Mouse (Mus musculus) forebrain, embryonic 12.5 days (tissue): Measurements from ENCODE around the gene Gm20604. TPM values are rescaled to one million over a fixed set of nuclear protein-coding genes. Genes with fewer than 3 reads are reported as not detected.
A peak's percentile ranks its signal among the peaks of the same experiment; 100 is the strongest.

Source experiments
- ATAC-seq: fragments of 200-750 bp; cut with Nextera tagmentation; 2 replicates; pipeline ENCODE4 v1.8.0; 2017; ENCODE audit warnings: moderate TSS enrichment; ENCODE audit not compliant: low FRiP score
- H3K27ac ChIP-seq: fragments of 300-500 bp; sonication (generic); 2 replicates; pipeline ENCODE4 v1.5.1; 2016; ENCODE audit warnings: mild to moderate bottlenecking
- H3K27me3 ChIP-seq: fragments of 300-500 bp; sonication (generic); 2 replicates; pipeline ENCODE4 v1.6.1; 2016; ENCODE audit warnings: mild to moderate bottlenecking
- H3K36me3 ChIP-seq: fragments of 300-500 bp; sonication (generic); replicated peaks from 2 replicates; pipeline ENCODE4 v1.6.1; 2016; ENCODE audit warnings: mild to moderate bottlenecking
- H3K4me1 ChIP-seq: fragments of 300-500 bp; sonication (generic); 2 replicates; pipeline ENCODE4 v1.6.1; 2016
- H3K4me2 ChIP-seq: fragments of 300-500 bp; sonication (generic); 2 replicates; pipeline ENCODE4 v1.6.1; 2016; ENCODE audit warnings: mild to moderate bottlenecking, moderate library complexity
- H3K4me3 ChIP-seq: fragments of 300-500 bp; sonication (generic); replicated peaks from 2 replicates; pipeline ENCODE4 v1.5.1; 2016; ENCODE audit warnings: mild to moderate bottlenecking
- H3K9ac ChIP-seq: fragments of 300-500 bp; sonication (generic); 2 replicates; pipeline ENCODE4 v1.6.1; 2016; ENCODE audit warnings: mild to moderate bottlenecking
- H3K9me3 ChIP-seq: fragments of 300-500 bp; sonication (generic); 2 replicates; pipeline ENCODE4 v1.6.1; 2016
- WGBS: fragments of 180-500 bp; shearing (Covaris S2); methylation state at CpG from one replicate; pipeline ENCODE4 v1.1.7; 2016; 5-methylcytosine and 5-hydroxymethylcytosine counted together
- polyA plus RNA-seq: library from polyadenylated mRNA; unstranded; fragments of >200 nt; fragmentation: Nextera tagmentation; extraction: Ambion mirVana; gene quantifications from 2 replicates; pipeline ENCODE4 v1.2.1, GENCODE M21; 2016

Gene Gm20604
- polyA plus RNA-seq, 1 experiment from 2014 or later = 32.4 TPM

DNA sequence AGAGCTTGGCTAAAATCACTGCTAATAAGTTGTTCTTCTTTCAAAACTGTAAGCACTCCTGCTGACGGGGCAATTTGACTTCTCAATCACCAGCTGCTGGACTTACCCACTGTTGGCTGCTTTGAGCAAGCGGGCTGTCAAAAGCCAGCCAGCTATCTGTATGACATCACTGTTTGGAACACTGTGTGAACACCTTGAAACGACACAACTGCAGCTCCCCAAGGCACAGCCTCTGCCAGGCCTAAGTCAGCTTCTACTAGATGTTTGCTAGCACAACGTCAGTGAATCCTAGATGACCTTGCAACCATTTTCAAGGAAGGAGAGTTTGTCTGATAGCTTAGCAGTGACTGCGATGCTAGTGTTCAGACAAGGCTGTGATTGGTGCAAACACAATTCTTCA is 19.4 kb downstream of the Gm20604 start:
- Histone ChIP-seq H3K4me3 (no peak overlapping the region), H3K4me2 (no peak overlapping the region), H3K36me3 (peaks cover 7% of the 10 kb centered on the region; the same call in 1 of the 2 replicates), H3K9me3 (no peaks in the 10 kb centered on the region), H3K27ac (no peak overlapping the region), H3K27me3 (no peaks in the 10 kb centered on the region), H3K4me1 (peaks cover 12% of the 10 kb centered on the region), H3K9ac (no peak overlapping the region)
- 74% methylated on average over 5 of the region's 5 CpGs for WGBS
- no peak for ATAC-seq

DNA sequence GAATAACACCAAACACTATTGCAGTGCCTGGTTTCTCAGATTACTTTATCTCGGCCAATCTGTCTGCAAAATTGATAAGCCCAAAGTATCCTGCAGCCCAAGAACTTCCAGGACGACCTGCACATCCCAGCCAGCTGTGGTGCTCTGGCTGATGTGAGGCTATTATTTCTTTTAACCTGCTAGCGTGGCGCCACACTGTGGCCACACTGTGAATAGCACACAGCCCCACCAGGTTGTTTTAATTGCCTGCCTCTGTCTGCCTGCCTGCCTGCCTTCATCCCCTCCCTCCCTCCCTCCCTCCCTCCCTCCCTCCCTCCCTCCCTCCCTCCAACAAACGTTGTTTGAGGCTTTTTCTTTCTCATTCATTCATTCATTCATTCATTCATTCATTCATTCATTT is 25.1 kb downstream of the Gm20604 start:
- Histone ChIP-seq H3K4me2 (no peak overlapping the region), H3K4me1 (peaks cover 23% of the 10 kb centered on the region), H3K27ac (no peak overlapping the region), H3K27me3 (no peaks in the 10 kb centered on the region), H3K9me3 (no peaks in the 10 kb centered on the region), H3K4me3 (no peak overlapping the region), H3K36me3 (no peaks in the 10 kb centered on the region), H3K9ac (no peak overlapping the region)
- no peak for ATAC-seq
- WGBS = 18% methylated on average over 5 of the region's 5 CpGs

DNA sequence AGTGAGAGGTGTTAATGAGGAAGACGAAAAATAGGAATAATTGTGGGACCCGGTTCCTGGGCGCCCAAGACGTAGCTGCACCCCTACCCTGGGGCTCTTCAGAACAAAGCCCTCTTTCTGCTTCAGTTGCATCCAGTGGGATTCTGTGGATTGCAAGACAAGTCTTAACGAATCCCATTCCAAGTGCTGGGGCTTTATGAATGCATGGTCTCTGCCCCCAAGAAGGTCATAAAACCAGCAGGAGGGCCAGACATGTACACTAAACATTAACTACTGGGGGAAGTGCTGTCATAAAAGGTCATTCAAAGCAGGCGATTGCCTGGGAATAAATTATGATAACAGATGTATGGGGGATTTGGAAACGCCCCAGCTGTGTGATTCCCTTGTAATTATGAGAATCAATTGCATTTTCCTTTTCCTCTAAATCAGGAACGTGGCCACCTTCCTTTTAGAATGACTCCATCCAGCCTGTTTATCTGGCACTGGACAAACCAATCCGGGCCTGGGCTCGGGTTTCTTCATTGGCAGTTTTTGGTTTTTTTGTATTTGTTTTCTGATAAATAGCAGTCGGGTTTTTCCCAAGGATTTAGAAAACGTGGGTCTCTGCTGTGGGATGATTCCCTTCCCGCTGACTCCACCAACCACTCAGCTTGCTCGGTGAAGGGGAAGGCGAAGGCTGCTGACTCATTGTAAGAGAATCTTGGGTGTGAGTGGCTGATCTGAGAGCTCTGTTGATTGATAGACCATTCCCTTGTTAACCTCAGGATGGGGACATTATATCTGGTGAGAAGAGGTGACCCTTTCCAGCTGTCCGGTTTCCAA is 27.5 kb downstream of the Gm20604 start:
- H3K36me3 ChIP-seq = no peaks in the 10 kb centered on the region
- H3K27me3 ChIP-seq = no peaks in the 10 kb centered on the region
- H3K9ac ChIP-seq = 0 out of 2 replicates have a peak overlapping the region, but pooled peaks have one; percentile 2
- H3K4me1 ChIP-seq = peaks cover 23% of the 10 kb centered on the region
- H3K9me3 ChIP-seq = no peaks in the 10 kb centered on the region
- H3K4me3 ChIP-seq = peak overlapping the region; percentile 15; the same call in 1 of the 2 replicates
- peak; percentile 71 for ATAC-seq
- peak overlapping the region; percentile 51 for H3K4me2 ChIP-seq
- peak overlapping the region; percentile 97 for H3K27ac ChIP-seq
- WGBS = 19% methylated on average over 16 of the region's 16 CpGs

DNA sequence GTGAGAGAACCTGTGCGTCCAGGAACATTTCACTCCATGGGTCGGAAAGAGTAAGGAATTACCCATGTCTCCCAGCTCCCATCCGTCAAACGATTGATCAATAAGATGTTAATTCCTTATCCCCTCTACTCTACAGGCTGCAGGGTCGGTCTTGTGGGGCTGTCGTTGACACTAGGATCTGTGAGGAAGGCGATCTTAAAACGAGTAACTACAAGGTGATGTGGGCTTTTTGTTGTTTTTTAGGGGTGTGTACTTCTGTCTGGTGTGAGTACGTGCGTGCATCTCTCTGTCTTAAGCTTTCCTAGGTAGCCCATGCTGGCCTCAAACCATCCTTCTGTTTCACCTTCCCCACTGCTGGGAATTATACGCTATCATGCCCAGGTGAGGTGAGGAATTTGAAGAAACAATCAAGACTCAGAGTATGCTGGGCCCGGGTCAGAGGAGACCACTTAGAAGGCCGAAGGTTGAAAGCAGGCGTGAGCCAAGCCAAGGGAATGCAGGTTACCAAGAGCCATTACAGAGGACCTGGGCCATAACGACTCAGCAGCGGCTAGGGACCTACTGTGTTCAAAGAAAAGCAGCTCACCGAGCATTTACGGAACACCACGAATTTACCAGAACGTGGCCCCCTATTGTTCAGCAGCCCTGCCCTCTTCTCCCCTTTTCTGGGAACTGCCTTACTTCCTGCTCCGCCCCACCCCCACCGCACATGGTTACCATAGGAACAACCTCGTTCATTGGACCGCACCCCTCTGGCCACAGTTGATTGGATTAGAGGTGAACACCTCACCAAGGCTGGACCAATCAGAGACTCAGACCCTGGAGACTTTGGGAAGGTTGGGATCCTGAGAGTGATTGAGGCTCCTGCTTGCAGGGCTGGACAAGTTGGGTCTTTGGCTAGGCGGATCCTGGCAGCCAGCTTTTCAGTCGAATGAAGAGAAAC is 28.3 kb downstream of the Gm20604 start:
- Histone ChIP-seq H3K4me1 (peaks cover 23% of the 10 kb centered on the region), H3K9ac (peak overlapping the region; percentile 12; the same call in 1 of the 2 replicates), H3K9me3 (no peaks in the 10 kb centered on the region), H3K36me3 (no peaks in the 10 kb centered on the region), H3K4me2 (peak overlapping the region; percentile 51), H3K4me3 (peak overlapping the region; percentile 24), H3K27ac (peak overlapping the region; percentile 97), H3K27me3 (no peaks in the 10 kb centered on the region)
- WGBS = 32% methylated on average over 26 of the region's 26 CpGs
- ATAC-seq = peak; percentile 99

DNA sequence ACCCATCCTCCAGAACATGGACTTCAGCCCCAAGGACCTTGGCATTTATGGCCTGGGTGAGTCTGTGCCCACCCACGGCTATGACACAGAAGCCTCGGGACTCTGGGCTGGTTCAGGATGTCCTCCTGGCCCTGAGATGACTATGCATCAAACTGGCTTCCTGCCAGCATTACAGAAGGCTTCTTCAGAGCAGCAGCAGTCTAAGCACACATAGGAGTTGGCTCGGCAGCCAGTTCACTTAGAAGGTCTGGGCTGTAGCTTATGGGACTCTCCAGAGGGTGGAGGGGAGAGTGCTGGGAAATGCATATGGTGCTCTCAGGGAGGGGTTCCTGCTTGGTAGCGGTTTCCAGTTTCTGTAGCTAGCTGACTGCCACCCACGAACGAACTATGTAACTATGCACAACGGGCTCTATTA is 32.7 kb downstream of the Gm20604 start:
- H3K36me3 ChIP-seq = no peaks in the 10 kb centered on the region
- no peak overlapping the region for H3K4me2 ChIP-seq
- no peak overlapping the region for H3K27ac ChIP-seq
- H3K4me3 ChIP-seq = no peak overlapping the region
- H3K27me3 ChIP-seq = no peaks in the 10 kb centered on the region
- no peak overlapping the region for H3K9ac ChIP-seq
- 75% methylated on average over 7 of the region's 7 CpGs for WGBS
- H3K4me1 ChIP-seq = peaks cover 11% of the 10 kb centered on the region
- no peaks in the 10 kb centered on the region for H3K9me3 ChIP-seq
- ATAC-seq = no peak

DNA sequence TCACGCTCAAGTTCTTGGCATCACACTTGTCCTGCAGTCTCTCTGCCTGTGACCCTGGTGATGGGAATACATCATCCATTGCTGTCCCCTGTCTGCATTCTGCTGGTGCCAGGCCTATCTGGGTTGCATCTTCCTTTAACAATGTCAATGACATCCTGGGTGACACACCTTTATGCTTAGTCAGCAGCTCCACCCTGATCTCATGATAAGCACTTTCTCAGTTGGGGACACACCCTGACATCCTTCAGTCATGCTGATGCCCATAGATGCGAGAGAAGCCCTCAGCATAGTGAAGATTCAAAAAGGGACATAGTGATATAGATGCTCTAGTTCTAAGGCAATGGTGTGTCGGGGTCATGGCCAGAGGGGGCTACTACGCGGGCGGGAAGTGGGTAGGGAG is 33.3 kb downstream of the Gm20604 start:
- 92% methylated on average over 6 of the region's 6 CpGs for WGBS
- ATAC-seq = no peak

DNA sequence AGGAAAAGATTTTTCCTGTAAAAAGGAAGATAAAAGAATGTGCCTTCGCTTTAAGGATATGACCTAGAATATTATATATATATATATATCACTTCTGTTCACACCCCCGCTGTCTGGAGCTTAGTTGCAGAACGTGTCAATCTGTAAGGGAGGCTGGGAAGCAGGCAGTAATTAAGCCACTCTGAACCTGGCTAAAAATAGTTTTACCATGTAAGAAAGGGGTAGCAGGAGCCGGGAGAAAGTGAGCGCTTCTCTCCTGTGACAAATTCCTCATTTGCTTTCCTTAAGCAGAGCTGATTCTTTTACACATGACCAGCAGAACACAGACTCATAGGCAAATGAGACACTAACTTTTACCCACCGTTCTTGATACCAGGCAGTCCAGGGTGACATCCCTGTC is 34.6 kb downstream of the Gm20604 start:
- no peaks in the 10 kb centered on the region for H3K27me3 ChIP-seq
- H3K4me1 ChIP-seq = no peaks in the 10 kb centered on the region
- H3K27ac ChIP-seq = no peak overlapping the region
- no peak for ATAC-seq
- H3K4me2 ChIP-seq = no peak overlapping the region
- no peaks in the 10 kb centered on the region for H3K9me3 ChIP-seq
- H3K9ac ChIP-seq = no peak overlapping the region
- no peaks in the 10 kb centered on the region for H3K36me3 ChIP-seq
- no peak overlapping the region for H3K4me3 ChIP-seq
- WGBS = 80% methylated on average over 6 of the region's 6 CpGs

More for the DNA sequence above, 33.3 kb downstream of the Gm20604 start:
- no peaks in the 10 kb centered on the region for H3K9me3 ChIP-seq
- no peak overlapping the region for H3K4me2 ChIP-seq
- H3K4me1 ChIP-seq = peaks cover 5% of the 10 kb centered on the region
- H3K27ac ChIP-seq = no peak overlapping the region
- H3K9ac ChIP-seq = no peak overlapping the region
- no peaks in the 10 kb centered on the region for H3K36me3 ChIP-seq
- H3K27me3 ChIP-seq = no peaks in the 10 kb centered on the region
- no peak overlapping the region for H3K4me3 ChIP-seq

DNA sequence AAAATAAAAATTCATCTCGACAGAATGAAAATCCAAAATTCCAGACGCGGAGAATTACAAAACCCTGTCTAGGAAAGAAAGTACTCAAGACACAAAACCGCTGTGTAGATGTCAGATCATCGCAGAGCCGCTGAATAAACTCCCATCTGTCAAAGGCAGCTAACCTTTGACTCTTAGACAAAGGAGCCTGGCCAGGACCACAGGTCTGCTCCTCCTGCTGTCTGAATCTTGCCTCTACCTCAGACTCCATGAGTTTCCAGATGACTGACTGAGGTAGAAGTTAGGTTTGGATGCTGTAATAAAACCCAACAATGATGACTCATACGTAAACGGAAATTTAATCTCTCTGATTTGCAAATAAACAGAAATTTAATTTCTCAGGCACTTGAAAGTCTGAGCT is 35.5 kb downstream of the Gm20604 start:
- Histone ChIP-seq H3K4me1 (no peaks in the 10 kb centered on the region), H3K4me3 (no peak overlapping the region), H3K4me2 (no peak overlapping the region), H3K27ac (no peak overlapping the region), H3K9ac (no peak overlapping the region), H3K9me3 (no peaks in the 10 kb centered on the region), H3K27me3 (no peaks in the 10 kb centered on the region), H3K36me3 (no peaks in the 10 kb centered on the region)
- no peak for ATAC-seq
- WGBS = 72% methylated on average over 8 of the region's 8 CpGs

DNA sequence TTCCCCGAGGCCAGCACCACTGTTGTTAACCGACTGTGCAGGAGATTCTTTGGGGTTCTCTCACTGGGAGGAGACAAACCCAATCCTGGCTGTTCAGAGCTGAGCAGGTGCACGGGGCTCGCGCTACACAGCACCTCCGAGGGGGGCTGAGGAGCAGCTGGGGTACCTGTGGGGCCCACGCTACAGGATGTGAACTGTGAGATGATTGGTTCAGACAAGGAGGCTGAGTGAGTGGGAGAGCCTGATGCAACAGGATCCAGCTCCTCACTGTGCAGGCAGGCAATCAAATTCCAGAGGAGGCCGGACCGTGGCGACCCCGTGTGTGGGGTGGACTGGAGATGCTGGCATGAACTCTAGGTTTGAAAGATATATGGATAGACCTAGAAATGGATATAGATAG is 36.0 kb downstream of the Gm20604 start:
- ATAC-seq = no peak
- no peaks in the 10 kb centered on the region for H3K36me3 ChIP-seq
- no peaks in the 10 kb centered on the region for H3K9me3 ChIP-seq
- no peaks in the 10 kb centered on the region for H3K4me1 ChIP-seq
- H3K27ac ChIP-seq = no peak overlapping the region
- no peak overlapping the region for H3K9ac ChIP-seq
- H3K4me2 ChIP-seq = no peak overlapping the region
- H3K27me3 ChIP-seq = no peaks in the 10 kb centered on the region
- 62% methylated on average over 11 of the region's 11 CpGs for WGBS
- H3K4me3 ChIP-seq = no peak overlapping the region

DNA sequence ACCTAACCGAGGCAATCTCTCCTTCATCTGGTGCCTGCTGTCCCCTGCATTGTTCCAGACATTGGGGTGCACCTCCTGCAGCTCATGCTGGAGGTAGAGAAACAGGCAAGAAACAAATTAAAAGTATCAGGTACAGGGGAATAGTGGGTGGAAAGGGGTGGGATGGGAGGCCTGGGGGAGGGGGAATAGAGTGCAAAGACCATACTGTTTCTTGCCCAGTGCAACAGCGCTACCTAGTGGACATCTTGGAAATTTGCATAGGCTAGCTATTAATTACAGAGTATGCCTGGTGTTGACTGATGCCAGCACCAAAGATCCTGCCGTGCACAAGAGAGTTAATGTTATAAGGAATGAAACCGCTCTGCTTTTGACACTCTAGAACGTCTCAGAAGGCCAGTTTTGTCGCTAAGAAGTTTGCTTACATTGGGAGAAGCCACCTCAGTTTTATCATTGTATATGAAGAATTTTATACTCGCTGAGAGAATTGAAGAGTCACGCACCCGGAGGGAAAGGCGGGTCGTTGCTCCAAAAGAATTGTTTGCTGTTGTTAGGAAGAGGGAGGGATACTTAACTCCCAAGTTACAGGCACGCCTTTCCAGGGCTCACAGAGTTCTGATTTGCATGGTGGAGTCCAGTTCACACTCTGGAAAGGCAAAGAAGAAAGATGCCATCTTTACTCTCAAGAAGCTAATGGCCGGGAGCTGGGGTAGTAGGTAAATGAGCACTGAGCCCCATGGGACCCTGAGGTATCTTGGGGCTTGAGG is 38.7 kb downstream of the Gm20604 start:
- Histone ChIP-seq H3K27ac (no peak overlapping the region), H3K9ac (no peak overlapping the region), H3K36me3 (no peaks in the 10 kb centered on the region), H3K9me3 (no peaks in the 10 kb centered on the region), H3K4me2 (peak overlapping the region; percentile 19; the same call in 1 of the 2 replicates), H3K27me3 (no peaks in the 10 kb centered on the region), H3K4me3 (no peak overlapping the region), H3K4me1 (no peaks in the 10 kb centered on the region)
- peak; percentile 78; the same call in 1 of the 2 replicates for ATAC-seq
- 27% methylated on average over 13 of the region's 13 CpGs for WGBS

DNA sequence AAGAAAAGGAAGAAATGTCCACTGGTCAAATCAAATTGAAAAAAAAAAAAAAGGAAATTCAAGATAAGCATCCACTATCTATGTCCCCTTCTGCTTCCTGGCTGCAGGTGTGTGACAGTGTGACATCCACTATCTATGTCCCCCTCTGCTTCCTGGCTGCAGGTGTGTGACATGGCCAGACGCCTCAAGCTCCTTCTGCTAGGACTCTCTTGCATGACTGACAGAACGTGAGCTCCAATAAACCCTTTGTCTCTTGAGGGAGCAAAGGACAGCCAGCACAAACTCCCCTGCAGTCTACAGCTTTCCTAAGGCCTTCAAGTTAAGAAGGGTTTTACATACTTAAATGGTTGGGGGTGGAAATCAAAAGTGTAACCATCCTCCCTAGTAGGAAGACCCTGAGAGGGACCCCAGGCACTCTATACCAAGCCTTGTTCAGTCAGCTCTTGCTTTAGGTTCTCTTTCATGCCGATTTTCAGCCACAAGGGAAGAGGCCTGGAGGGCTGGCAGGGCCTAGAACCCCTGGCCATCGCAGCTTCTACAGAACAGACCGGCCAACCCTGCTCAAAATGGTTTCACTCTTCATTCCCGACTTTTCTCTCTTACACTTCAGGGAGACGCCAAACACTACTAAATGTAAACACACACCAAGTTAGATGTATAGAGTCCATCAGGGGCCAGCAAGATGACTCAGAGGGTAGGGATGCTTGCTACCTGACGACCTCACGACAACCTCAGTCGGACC is 43.6 kb downstream of the Gm20604 start:
- Histone ChIP-seq H3K4me1 (no peaks in the 10 kb centered on the region), H3K27me3 (no peaks in the 10 kb centered on the region), H3K4me2 (no peak overlapping the region), H3K9me3 (no peaks in the 10 kb centered on the region), H3K4me3 (no peak overlapping the region), H3K27ac (no peak overlapping the region), H3K9ac (no peak overlapping the region), H3K36me3 (no peaks in the 10 kb centered on the region)
- WGBS = 82% methylated on average over 10 of the region's 10 CpGs
- no peak for ATAC-seq
